Mouse (Mus musculus): ENCODE measurements around the gene Suclg2. TPM values are rescaled to one million over a fixed set of nuclear protein-coding genes. Genes with fewer than 3 reads are reported as not detected.
A peak's percentile ranks its signal among the peaks of the same experiment; 100 is the strongest.

Gene Suclg2
- polyA plus RNA-seq, 1 experiment from 2014 or later = 56.5 TPM

DNA sequence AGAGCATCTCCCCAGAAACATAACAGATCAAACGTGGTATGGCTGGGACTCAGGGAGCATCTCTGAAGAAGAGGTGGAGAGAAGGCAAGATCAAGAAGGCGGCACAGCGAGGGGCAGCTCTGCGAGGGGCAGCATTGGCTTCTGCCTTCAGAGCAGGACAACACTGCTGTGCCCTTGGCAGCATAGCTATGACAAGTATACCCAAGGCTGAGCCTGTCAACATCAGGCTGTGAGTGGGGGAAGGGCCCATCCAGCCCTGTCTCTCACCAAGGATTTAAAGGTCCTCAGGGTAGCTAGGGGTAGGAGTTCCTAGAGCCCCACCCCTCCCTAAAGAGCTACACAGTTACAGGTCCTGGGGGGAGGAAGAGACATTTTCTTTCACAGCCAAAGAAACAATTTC, 23.7 kb downstream of the Suclg2 start:
- Histone ChIP-seq H3K27ac (replicated peaks; ENCODE audit: low read depth, low read length) (no peak overlapping the region), H3K9ac (ENCODE audit: low read length) (no peak overlapping the region), H3K36me3 (ENCODE audit: control insufficient read depth, insufficient read depth, low read length) (no peaks in the 10 kb centered on the region), H3K9me3 (ENCODE audit: control insufficient read depth, low read length) (no peaks in the 10 kb centered on the region), H3K4me2 (ENCODE audit: low read depth, severe bottlenecking) (no peak overlapping the region), H3K4me1 (ENCODE audit: control insufficient read depth, insufficient read depth, low read length) (peaks cover 4% of the 10 kb centered on the region; the same call in 1 of the 2 replicates), H3K27me3 (ENCODE audit: control insufficient read depth, insufficient read depth, low read length) (no peaks in the 10 kb centered on the region), H3K4me3 (ENCODE audit: low read depth, low read length) (no peak overlapping the region)
- no peak for ATAC-seq (ENCODE audit: insufficient number of reproducible peaks, low FRiP score, low TSS enrichment, low read depth)
- 68% methylated on average over 4 of the region's 4 CpGs for WGBS
- DNase-seq (ENCODE audit: low spot score) = no peak

DNA sequence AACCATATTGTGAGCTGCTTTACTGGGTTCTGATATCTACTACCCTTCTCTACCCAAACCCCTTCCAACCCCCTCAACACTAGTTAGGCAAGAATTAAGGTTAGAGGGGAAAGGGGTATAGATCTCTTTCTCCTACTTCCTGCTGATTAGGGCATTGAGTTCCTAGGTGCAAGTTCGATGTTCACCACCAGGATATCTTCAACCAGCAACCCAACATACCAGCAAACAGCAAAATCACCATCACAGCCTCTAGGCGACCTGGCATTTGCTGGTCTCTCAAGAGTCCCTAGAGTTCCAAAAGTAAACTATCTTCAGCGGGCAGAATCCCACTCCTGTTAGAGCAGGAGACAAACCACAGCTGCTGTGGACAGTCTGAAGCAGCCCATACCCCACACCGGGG, 33.4 kb downstream of the Suclg2 start:
- Histone ChIP-seq H3K4me1 (ENCODE audit: control insufficient read depth, insufficient read depth, low read length) (0 out of 2 replicates have a peak, but pooled peaks cover 3% of the 10 kb centered on the region), H3K4me2 (ENCODE audit: low read depth, severe bottlenecking) (no peak overlapping the region), H3K4me3 (ENCODE audit: low read depth, low read length) (no peak overlapping the region), H3K27me3 (ENCODE audit: control insufficient read depth, insufficient read depth, low read length) (no peaks in the 10 kb centered on the region), H3K9me3 (ENCODE audit: control insufficient read depth, low read length) (no peaks in the 10 kb centered on the region), H3K9ac (ENCODE audit: low read length) (no peak overlapping the region), H3K36me3 (ENCODE audit: control insufficient read depth, insufficient read depth, low read length) (no peaks in the 10 kb centered on the region), H3K27ac (replicated peaks; ENCODE audit: low read depth, low read length) (no peak overlapping the region)
- ATAC-seq (ENCODE audit: insufficient number of reproducible peaks, low FRiP score, low TSS enrichment, low read depth) (no peak), DNase-seq (ENCODE audit: low spot score) (no peak)
- WGBS = 82% methylated on average over 4 of the region's 4 CpGs

DNA sequence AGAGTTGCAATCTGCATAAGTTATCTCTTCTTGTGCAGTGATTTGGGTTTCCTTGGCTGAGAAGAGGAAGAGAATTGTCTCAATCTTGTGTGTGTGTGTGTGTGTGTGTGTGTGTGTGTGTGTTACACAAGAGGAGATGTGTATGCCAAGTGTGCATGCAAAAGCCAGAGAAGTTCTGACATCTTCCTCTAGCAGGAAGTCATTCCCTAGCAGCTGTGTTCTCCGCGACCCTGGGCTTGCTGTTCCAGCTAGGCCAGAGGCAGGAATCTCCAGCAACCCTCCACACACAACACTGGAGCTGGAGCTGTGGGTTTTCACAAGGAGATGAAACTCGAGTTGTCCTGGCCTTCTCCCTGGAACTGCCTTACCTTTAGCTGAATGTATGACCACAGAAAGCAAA, 38.9 kb downstream of the Suclg2 start:
- Histone ChIP-seq H3K27me3 (ENCODE audit: control insufficient read depth, insufficient read depth, low read length) (no peaks in the 10 kb centered on the region), H3K9me3 (ENCODE audit: control insufficient read depth, low read length) (no peaks in the 10 kb centered on the region), H3K9ac (ENCODE audit: low read length) (no peak overlapping the region), H3K36me3 (ENCODE audit: control insufficient read depth, insufficient read depth, low read length) (no peaks in the 10 kb centered on the region), H3K4me1 (ENCODE audit: control insufficient read depth, insufficient read depth, low read length) (0 out of 2 replicates have a peak, but pooled peaks cover 3% of the 10 kb centered on the region), H3K4me2 (ENCODE audit: low read depth, severe bottlenecking) (no peak overlapping the region), H3K4me3 (ENCODE audit: low read depth, low read length) (no peak overlapping the region), H3K27ac (replicated peaks; ENCODE audit: low read depth, low read length) (no peak overlapping the region)
- DNase-seq (ENCODE audit: low spot score) (no peak), ATAC-seq (ENCODE audit: insufficient number of reproducible peaks, low FRiP score, low TSS enrichment, low read depth) (no peak)
- WGBS = 75% methylated on average over 3 of the region's 3 CpGs

DNA sequence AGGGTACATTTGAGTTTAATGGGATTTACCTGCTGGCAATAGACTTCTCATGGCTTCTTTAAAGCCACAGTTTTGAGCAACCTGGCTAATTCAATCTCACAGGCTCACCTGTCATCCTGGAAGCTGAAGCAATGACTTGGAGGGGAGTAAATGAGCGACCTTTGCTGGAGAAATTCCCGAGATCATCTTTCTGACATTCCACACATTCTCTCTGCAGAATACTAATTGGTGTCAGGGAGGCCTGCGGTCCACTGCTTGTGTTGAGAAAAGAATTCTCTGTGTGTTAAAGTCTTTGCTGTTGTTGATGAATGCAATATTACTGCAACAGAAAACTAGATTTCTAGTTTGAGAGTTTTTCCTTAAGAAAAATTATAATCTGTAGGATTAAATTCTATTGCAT, 39.3 kb downstream of the Suclg2 start:
- 58% methylated on average over 3 of the region's 3 CpGs for WGBS
- DNase-seq (ENCODE audit: low spot score) (no peak), ATAC-seq (ENCODE audit: insufficient number of reproducible peaks, low FRiP score, low TSS enrichment, low read depth) (no peak)
- Histone ChIP-seq H3K4me3 (ENCODE audit: low read depth, low read length) (no peak overlapping the region), H3K27me3 (ENCODE audit: control insufficient read depth, insufficient read depth, low read length) (no peaks in the 10 kb centered on the region), H3K4me1 (ENCODE audit: control insufficient read depth, insufficient read depth, low read length) (0 out of 2 replicates have a peak, but pooled peaks cover 3% of the 10 kb centered on the region), H3K27ac (replicated peaks; ENCODE audit: low read depth, low read length) (no peak overlapping the region), H3K9me3 (ENCODE audit: control insufficient read depth, low read length) (no peaks in the 10 kb centered on the region), H3K4me2 (ENCODE audit: low read depth, severe bottlenecking) (no peak overlapping the region), H3K9ac (ENCODE audit: low read length) (no peak overlapping the region), H3K36me3 (ENCODE audit: control insufficient read depth, insufficient read depth, low read length) (no peaks in the 10 kb centered on the region)

DNA sequence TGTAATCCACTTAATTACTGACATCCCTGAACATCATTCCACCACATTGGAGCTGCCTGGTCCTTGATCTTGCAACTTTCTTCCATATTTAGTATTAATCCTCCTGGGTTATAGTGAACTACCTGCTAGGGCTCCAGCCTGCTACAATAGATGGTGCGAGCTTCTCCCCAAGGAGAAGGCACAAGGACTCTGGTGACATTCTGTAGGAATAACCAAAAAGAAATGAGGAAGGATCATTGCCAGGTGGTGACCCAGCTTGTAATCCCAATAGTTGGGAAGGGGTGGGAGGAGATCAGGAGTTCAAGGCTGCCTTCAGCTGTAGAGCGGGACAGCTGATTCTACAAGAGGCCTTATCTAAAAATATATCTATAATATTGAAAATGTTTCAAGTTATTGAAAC, 41.6 kb downstream of the Suclg2 start:
- Histone ChIP-seq H3K4me1 (ENCODE audit: control insufficient read depth, insufficient read depth, low read length) (no peaks in the 10 kb centered on the region), H3K9ac (ENCODE audit: low read length) (no peak overlapping the region), H3K27me3 (ENCODE audit: control insufficient read depth, insufficient read depth, low read length) (no peaks in the 10 kb centered on the region), H3K4me3 (ENCODE audit: low read depth, low read length) (no peak overlapping the region), H3K4me2 (ENCODE audit: low read depth, severe bottlenecking) (no peak overlapping the region), H3K9me3 (ENCODE audit: control insufficient read depth, low read length) (no peaks in the 10 kb centered on the region), H3K27ac (replicated peaks; ENCODE audit: low read depth, low read length) (no peak overlapping the region), H3K36me3 (ENCODE audit: control insufficient read depth, insufficient read depth, low read length) (no peaks in the 10 kb centered on the region)
- ATAC-seq (ENCODE audit: insufficient number of reproducible peaks, low FRiP score, low TSS enrichment, low read depth) (no peak), DNase-seq (ENCODE audit: low spot score) (no peak)
- WGBS = 94% methylated on average over 2 of the region's 2 CpGs

- DNase-seq (ENCODE audit: low spot score) (no peak), ATAC-seq (ENCODE audit: insufficient number of reproducible peaks, low FRiP score, low TSS enrichment, low read depth) (no peak)
- no peaks in the 10 kb centered on the region for H3K36me3 ChIP-seq (ENCODE audit: control insufficient read depth, insufficient read depth, low read length)
- H3K9me3 ChIP-seq (ENCODE audit: control insufficient read depth, low read length) = no peaks in the 10 kb centered on the region
- H3K4me3 ChIP-seq (ENCODE audit: low read depth, low read length) = no peak overlapping the region
- no peak overlapping the region for H3K27ac ChIP-seq (replicated peaks; ENCODE audit: low read depth, low read length)
- no peak overlapping the region for H3K9ac ChIP-seq (ENCODE audit: low read length)
- 76% methylated on average over 4 of the region's 4 CpGs for WGBS
- no peaks in the 10 kb centered on the region for H3K27me3 ChIP-seq (ENCODE audit: control insufficient read depth, insufficient read depth, low read length)
- no peak overlapping the region for H3K4me2 ChIP-seq (ENCODE audit: low read depth, severe bottlenecking)
- H3K4me1 ChIP-seq (ENCODE audit: control insufficient read depth, insufficient read depth, low read length) = no peaks in the 10 kb centered on the region
These were observed 42.2 kb downstream of the Suclg2 start for GRCm38 (mm10) chr6:95676439-95676838.

GRCm38 (mm10) chr6:95675059-95675705, 43.4 kb downstream of the Suclg2 start:
- Histone ChIP-seq H3K4me2 (ENCODE audit: low read depth, severe bottlenecking) (no peak overlapping the region), H3K4me1 (ENCODE audit: control insufficient read depth, insufficient read depth, low read length) (no peaks in the 10 kb centered on the region), H3K4me3 (ENCODE audit: low read depth, low read length) (no peak overlapping the region), H3K27ac (replicated peaks; ENCODE audit: low read depth, low read length) (no peak overlapping the region), H3K36me3 (ENCODE audit: control insufficient read depth, insufficient read depth, low read length) (no peaks in the 10 kb centered on the region), H3K9ac (ENCODE audit: low read length) (no peak overlapping the region), H3K9me3 (ENCODE audit: control insufficient read depth, low read length) (no peaks in the 10 kb centered on the region), H3K27me3 (ENCODE audit: control insufficient read depth, insufficient read depth, low read length) (no peaks in the 10 kb centered on the region)
- DNase-seq (ENCODE audit: low spot score) (no peak), ATAC-seq (ENCODE audit: insufficient number of reproducible peaks, low FRiP score, low TSS enrichment, low read depth) (no peak)
- WGBS = 56% methylated on average over 6 of the region's 6 CpGs

DNA sequence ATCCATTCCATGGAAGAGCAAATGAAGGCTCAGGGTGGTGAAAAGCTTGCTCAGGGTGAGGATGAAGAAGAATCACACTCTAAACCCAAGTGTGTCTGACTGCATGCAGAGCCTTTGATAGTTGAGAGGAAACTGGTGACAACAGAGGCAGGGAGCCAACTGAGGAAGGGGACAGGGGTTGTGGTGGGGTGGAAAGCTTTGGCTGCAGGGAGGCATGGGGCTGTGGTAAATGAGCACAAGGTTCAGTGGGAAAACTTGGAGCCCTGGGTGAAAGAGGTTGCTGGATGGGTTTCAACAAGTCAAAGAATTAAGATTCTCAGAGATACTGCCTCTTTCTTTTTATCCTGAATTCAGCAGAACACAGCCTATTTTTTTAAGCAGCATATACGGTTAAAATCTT, 43.9 kb downstream of the Suclg2 start:
- Histone ChIP-seq H3K36me3 (ENCODE audit: control insufficient read depth, insufficient read depth, low read length) (no peaks in the 10 kb centered on the region), H3K9ac (ENCODE audit: low read length) (no peak overlapping the region), H3K27ac (replicated peaks; ENCODE audit: low read depth, low read length) (no peak overlapping the region), H3K4me2 (ENCODE audit: low read depth, severe bottlenecking) (no peak overlapping the region), H3K4me1 (ENCODE audit: control insufficient read depth, insufficient read depth, low read length) (no peaks in the 10 kb centered on the region), H3K4me3 (ENCODE audit: low read depth, low read length) (no peak overlapping the region), H3K27me3 (ENCODE audit: control insufficient read depth, insufficient read depth, low read length) (no peaks in the 10 kb centered on the region), H3K9me3 (ENCODE audit: control insufficient read depth, low read length) (no peaks in the 10 kb centered on the region)
- DNase-seq (ENCODE audit: low spot score) = no peak
- no peak for ATAC-seq (ENCODE audit: insufficient number of reproducible peaks, low FRiP score, low TSS enrichment, low read depth)
- WGBS = 69% methylated on average over 1 of the region's 1 CpGs

GRCm38 (mm10) chr6:95669335-95669729, 49.3 kb downstream of the Suclg2 start:
- DNase-seq (ENCODE audit: low spot score) (peak; percentile 53), ATAC-seq (ENCODE audit: insufficient number of reproducible peaks, low FRiP score, low TSS enrichment, low read depth) (no peak)
- WGBS = 59% methylated on average over 3 of the region's 3 CpGs
- no peaks in the 10 kb centered on the region for H3K9me3 ChIP-seq (ENCODE audit: control insufficient read depth, low read length)
- H3K36me3 ChIP-seq (ENCODE audit: control insufficient read depth, insufficient read depth, low read length) = no peaks in the 10 kb centered on the region
- no peak overlapping the region for H3K4me3 ChIP-seq (ENCODE audit: low read depth, low read length)
- H3K4me2 ChIP-seq (ENCODE audit: low read depth, severe bottlenecking) = no peak overlapping the region
- H3K27ac ChIP-seq (replicated peaks; ENCODE audit: low read depth, low read length) = no peak overlapping the region
- H3K9ac ChIP-seq (ENCODE audit: low read length) = no peak overlapping the region
- no peaks in the 10 kb centered on the region for H3K27me3 ChIP-seq (ENCODE audit: control insufficient read depth, insufficient read depth, low read length)
- H3K4me1 ChIP-seq (ENCODE audit: control insufficient read depth, insufficient read depth, low read length) = no peaks in the 10 kb centered on the region
